Mouse (Mus musculus) embryonic fibroblast, embryonic 13.5 days (primary cell): ENCODE measurements around the gene Ntrk3.

ENCODE experiments used
- CTCF ChIP-seq: IDR thresholded peaks from 2 replicates; pipeline ENCODE4 v1.5.1; 2011; ENCODE audit warnings: mild to moderate bottlenecking, control low read depth, low read length, moderate library complexity, borderline replicate concordance; ENCODE audit not compliant: insufficient read depth
- POLR2A ChIP-seq: IDR thresholded peaks from 2 replicates; pipeline ENCODE4 v1.6.1; 2011; ENCODE audit warnings: low read depth, mild to moderate bottlenecking, control low read depth, low read length, moderate library complexity

DNA sequence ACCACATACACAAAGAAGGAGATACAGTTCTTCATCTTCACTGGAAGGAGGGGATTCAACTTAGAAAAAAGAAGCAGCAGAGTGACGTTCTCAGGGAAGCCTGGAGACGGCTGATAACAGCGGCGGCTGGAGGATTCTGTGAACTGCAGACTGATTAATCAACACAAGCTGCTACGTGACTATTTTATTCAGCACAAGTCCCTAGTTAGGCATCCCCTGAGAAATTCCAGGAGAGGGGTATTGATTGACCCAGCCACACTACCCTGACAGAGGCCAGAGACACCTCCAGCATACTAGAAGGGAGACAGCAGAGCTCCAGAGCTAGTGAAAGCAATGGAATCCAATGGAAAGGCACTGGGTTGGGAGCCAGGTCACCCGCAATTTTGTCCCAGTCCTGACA lies 516.1 kb downstream of the Ntrk3 start:
- no peak for TF ChIP-seq CTCF
- TF ChIP-seq POLR2A: no peak
